Mouse (Mus musculus) bone marrow macrophage, adult 2 months (primary cell): Measurements from ENCODE around the gene Slc51a.

Experiments used
- CTCF ChIP-seq: IDR thresholded peaks from 2 replicates; pipeline ENCODE4 v1.5.1; 2012; ENCODE audit warnings: low read depth, mild to moderate bottlenecking, low read length, moderate library complexity
- POLR2A ChIP-seq: IDR thresholded peaks from 2 replicates; pipeline ENCODE4 v1.6.1; 2012; ENCODE audit warnings: mild to moderate bottlenecking, low read depth, low read length, borderline replicate concordance

DNA sequence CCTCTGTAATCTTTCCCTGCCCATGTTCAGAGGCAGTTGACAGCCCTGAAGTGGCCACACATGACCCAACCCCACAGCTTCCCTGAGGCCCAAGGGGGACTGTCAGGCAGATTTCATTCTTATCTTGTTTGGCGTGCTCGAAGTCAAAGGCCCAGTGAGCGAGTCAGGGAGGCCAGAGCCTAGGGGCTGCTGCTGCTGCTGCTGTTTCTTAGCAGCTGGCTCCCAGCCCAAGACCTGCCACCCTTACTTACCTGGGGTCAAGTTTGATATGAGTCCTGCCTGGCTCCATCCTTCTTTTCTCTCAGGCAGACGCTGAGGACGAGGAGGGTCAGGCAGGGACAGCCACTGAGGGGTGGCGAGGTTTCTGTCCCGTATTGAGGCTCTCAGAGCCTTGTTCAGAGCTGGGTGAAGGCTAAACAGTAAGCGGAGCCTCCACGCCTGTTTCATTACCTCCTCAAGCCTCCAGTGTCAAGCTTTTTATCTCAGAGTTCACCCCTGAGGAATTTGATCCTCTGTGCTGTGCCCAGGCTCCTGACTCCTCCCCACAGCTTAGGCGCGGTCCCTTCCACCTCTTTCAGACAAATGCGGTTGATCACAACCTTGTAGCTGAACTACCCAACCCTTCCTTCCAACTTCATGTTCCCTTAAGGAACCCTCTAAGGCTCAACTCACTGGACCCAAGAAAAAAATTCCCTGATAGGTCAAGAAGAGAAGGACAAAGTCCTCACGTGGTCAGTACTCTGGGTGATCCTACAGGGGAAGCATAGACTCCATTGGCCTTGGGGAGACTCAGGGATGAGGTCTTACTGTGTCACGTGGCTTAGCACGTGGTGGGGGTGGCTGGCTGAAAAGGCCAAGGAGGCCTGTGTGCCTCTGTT lies at the start of gene Slc51a:
- TF ChIP-seq CTCF = no peak
- TF ChIP-seq POLR2A = no peak
